Mouse (Mus musculus): ENCODE measurements at regions not wholly inside any gene's neighbourhood (a gene's known extent, or its start where the extent isn't known, plus 50 kb on each side); places are given as distances from the start of the nearest gene placed in this dataset.

DNA sequence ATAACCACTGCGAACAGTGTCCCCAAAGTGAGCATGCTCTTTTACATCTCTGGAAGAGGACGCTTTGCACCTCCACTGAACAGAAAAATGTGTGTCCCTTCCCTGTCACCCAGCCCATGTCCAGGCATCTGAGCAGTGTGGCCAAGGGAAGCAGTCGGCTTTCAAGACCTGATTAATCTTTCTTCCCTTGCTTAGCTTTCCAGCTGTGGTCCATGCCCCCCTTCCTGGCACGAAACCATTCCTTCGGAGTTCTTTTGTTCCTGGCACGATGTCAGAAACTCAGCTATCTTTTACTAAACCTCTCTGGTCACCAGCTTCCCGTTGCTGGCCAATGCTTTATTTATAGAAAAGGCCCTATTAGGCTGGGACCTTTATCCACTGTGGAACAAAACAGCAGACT is 654.5 kb upstream of the Gm19410 start:
- Histone ChIP-seq H3K4me3 (ENCODE audit: low read depth, low read length) (no peak overlapping the region), H3K9ac (ENCODE audit: low read depth, low read length) (no peak overlapping the region), H3K27me3 (ENCODE audit: control insufficient read depth, insufficient read depth, low read length) (no peaks in the 10 kb centered on the region), H3K9me3 (replicated peaks; ENCODE audit: control insufficient read depth, low read length) (no peaks in the 10 kb centered on the region), H3K27ac (ENCODE audit: low read depth, low read length) (no peak overlapping the region), H3K4me2 (no peak overlapping the region), H3K36me3 (ENCODE audit: control insufficient read depth, insufficient read depth, low read length) (no peaks in the 10 kb centered on the region), H3K4me1 (ENCODE audit: control insufficient read depth, insufficient read depth, low read length) (0 out of 2 replicates have a peak, but pooled peaks cover 2% of the 10 kb centered on the region)
- no peak for ATAC-seq (replicated peaks; ENCODE audit: insufficient number of reproducible peaks, low FRiP score, low TSS enrichment)
- WGBS (ENCODE audit: insufficient replicate concordance), result 48% methylated on average over 7 of the region's 7 CpGs

DNA sequence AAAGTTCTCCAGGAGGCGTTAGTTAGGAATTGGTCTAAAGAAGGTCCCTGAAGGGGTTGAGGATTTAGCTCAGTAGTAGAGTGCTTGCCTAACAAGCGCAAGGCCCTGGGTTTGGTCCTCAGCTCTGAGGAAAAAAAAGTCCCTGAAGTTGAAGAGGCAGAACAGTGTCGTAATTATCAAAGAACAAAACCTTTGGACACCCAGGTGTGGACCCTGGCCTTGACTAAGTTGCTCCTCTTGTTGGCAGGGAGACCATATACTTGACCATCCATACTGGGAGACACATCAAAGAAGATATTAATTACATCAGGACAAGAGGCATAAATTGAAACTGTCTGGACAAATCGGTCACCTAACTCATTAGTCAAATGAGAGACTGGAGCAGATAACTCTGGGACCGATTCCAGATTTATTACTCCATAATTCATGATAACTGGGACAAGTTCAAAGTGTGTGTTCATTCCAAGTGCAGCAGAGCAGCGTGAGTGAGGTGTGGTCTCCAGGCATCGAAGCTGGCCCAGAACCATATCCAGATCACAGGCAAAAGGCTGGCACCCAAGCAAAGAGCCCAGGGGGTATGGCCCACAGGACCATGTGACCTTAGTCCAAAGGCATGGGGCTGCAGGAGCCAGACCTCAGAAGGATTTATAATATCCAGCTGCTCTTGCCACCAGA is 652.9 kb upstream of the Gm19410 start:
- Histone ChIP-seq H3K27me3 (ENCODE audit: control insufficient read depth, insufficient read depth, low read length) (no peaks in the 10 kb centered on the region), H3K9ac (ENCODE audit: low read depth, low read length) (no peak overlapping the region), H3K36me3 (ENCODE audit: control insufficient read depth, insufficient read depth, low read length) (no peaks in the 10 kb centered on the region), H3K4me3 (ENCODE audit: low read depth, low read length) (no peak overlapping the region), H3K27ac (ENCODE audit: low read depth, low read length) (no peak overlapping the region), H3K4me2 (no peak overlapping the region), H3K4me1 (ENCODE audit: control insufficient read depth, insufficient read depth, low read length) (0 out of 2 replicates have a peak, but pooled peaks cover 2% of the 10 kb centered on the region), H3K9me3 (replicated peaks; ENCODE audit: control insufficient read depth, low read length) (no peaks in the 10 kb centered on the region)
- WGBS (ENCODE audit: insufficient replicate concordance), result 82% methylated on average over 7 of the region's 7 CpGs
- no peak for ATAC-seq (replicated peaks; ENCODE audit: insufficient number of reproducible peaks, low FRiP score, low TSS enrichment)

DNA sequence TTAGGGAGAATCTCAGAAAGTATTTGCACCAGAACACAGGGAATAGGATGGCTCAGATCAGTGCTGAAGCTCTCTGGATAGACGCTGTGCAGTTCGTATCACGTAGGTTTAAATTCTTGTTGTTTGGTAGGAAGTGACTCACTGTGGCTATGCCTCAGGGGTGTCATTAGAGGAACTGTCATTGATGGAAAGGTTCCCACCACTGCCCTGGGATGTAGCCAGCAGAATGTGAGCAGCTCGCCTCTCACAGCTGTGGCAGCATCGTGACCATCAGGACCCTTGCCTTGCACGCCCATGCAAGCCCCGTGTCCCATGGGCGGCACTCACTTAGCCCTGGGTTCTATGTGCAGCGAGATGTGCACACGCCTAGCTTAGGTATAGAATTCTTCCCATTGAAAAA is 651.6 kb upstream of the Gm19410 start:
- Histone ChIP-seq H3K27ac (ENCODE audit: low read depth, low read length) (no peak overlapping the region), H3K9me3 (replicated peaks; ENCODE audit: control insufficient read depth, low read length) (no peaks in the 10 kb centered on the region), H3K27me3 (ENCODE audit: control insufficient read depth, insufficient read depth, low read length) (no peaks in the 10 kb centered on the region), H3K9ac (ENCODE audit: low read depth, low read length) (no peak overlapping the region), H3K4me1 (ENCODE audit: control insufficient read depth, insufficient read depth, low read length) (0 out of 2 replicates have a peak, but pooled peaks cover 2% of the 10 kb centered on the region), H3K4me3 (ENCODE audit: low read depth, low read length) (no peak overlapping the region), H3K4me2 (no peak overlapping the region), H3K36me3 (ENCODE audit: control insufficient read depth, insufficient read depth, low read length) (no peaks in the 10 kb centered on the region)
- ATAC-seq (replicated peaks; ENCODE audit: insufficient number of reproducible peaks, low FRiP score, low TSS enrichment), result no peak
- WGBS (ENCODE audit: insufficient replicate concordance), result 66% methylated on average over 10 of the region's 10 CpGs

DNA sequence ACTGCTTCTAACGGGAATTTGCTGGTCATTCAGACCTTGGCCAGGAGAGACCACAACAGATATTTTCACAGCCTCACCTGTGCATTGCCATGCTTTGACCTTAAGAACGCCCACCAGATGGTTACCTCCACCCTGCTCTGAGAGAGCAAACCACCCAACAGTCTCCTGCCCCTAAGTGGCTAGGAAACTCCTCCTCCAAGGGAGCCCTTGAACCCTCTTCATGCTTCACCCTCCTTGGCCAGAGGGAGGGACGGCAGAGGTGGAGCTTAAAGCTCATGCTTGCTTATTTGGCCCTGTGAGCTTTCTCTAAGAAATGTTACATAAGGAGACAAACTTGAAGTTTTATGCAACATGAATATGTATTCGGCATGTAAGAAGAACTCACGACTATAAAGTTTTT is 645.0 kb upstream of the Gm19410 start:
- no peak for ATAC-seq (replicated peaks; ENCODE audit: insufficient number of reproducible peaks, low FRiP score, low TSS enrichment)
- no peak overlapping the region for H3K4me2 ChIP-seq
- 64% methylated on average over 5 of the region's 5 CpGs for WGBS (ENCODE audit: insufficient replicate concordance)
- no peaks in the 10 kb centered on the region for H3K36me3 ChIP-seq (ENCODE audit: control insufficient read depth, insufficient read depth, low read length)
- H3K9ac ChIP-seq (ENCODE audit: low read depth, low read length), result no peak overlapping the region
- H3K9me3 ChIP-seq (replicated peaks; ENCODE audit: control insufficient read depth, low read length), result no peaks in the 10 kb centered on the region
- no peaks in the 10 kb centered on the region for H3K27me3 ChIP-seq (ENCODE audit: control insufficient read depth, insufficient read depth, low read length)
- no peak overlapping the region for H3K4me3 ChIP-seq (ENCODE audit: low read depth, low read length)
- no peaks in the 10 kb centered on the region for H3K4me1 ChIP-seq (ENCODE audit: control insufficient read depth, insufficient read depth, low read length)
- H3K27ac ChIP-seq (ENCODE audit: low read depth, low read length), result no peak overlapping the region

DNA sequence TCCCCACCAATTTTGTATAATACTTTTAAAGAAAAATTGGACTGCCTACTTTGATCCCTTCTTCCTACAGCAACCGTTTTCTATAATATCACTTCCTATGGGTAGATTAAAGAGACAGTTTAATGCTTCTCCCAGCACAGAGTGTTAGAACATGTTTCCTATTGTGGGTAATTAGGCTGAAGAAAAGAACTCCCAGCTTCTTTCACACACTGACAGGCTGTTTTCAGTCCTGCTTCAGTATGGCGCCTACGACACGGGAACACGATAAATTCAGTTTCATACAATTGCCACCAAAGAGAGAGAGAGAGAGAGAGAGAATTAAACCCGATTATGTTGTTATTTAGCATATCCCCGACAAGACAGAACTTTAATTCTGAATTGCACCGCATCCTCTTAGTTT is 644.5 kb upstream of the Gm19410 start:
- WGBS (ENCODE audit: insufficient replicate concordance), result 88% methylated on average over 8 of the region's 8 CpGs
- H3K9ac ChIP-seq (ENCODE audit: low read depth, low read length), result no peak overlapping the region
- ATAC-seq (replicated peaks; ENCODE audit: insufficient number of reproducible peaks, low FRiP score, low TSS enrichment), result no peak

DNA sequence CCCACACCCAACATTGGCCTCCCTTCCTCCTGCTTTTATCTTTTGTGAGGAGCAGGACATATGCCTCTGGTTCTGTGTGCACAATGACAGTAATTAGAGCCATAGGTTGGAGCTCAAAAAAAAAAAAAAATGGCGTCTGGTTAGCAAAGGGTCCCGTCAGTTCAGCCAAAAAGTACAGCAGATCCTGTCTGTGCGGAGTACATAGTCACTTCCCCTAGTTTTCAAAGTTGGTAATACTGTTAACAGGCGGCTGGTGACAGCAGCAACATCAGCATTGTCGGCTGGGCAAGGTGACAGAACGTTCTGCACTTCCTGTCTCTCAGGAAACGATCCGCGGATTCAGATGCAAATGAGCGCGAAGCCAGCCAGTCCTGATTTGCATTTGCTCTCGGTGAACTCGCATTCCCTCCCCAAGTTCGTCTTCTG is 642.4 kb upstream of the Gm19410 start:
- Histone ChIP-seq H3K4me2 (peak overlapping the region; percentile 57), H3K27me3 (ENCODE audit: control insufficient read depth, insufficient read depth, low read length) (no peaks in the 10 kb centered on the region), H3K9ac (ENCODE audit: low read depth, low read length) (peak overlapping the region; percentile 16; the same call in 1 of the 2 replicates), H3K27ac (ENCODE audit: low read depth, low read length) (no peak overlapping the region), H3K36me3 (ENCODE audit: control insufficient read depth, insufficient read depth, low read length) (no peaks in the 10 kb centered on the region), H3K9me3 (replicated peaks; ENCODE audit: control insufficient read depth, low read length) (no peaks in the 10 kb centered on the region), H3K4me3 (ENCODE audit: low read depth, low read length) (peak overlapping the region; percentile 11; the same call in 1 of the 2 replicates), H3K4me1 (ENCODE audit: control insufficient read depth, insufficient read depth, low read length) (0 out of 2 replicates have a peak, but pooled peaks cover 4% of the 10 kb centered on the region)
- ATAC-seq (replicated peaks; ENCODE audit: insufficient number of reproducible peaks, low FRiP score, low TSS enrichment), result no peak
- WGBS (ENCODE audit: insufficient replicate concordance), result 4% methylated on average over 14 of the region's 14 CpGs

More for the DNA sequence above, 644.5 kb upstream of the Gm19410 start:
- H3K4me1 ChIP-seq (ENCODE audit: control insufficient read depth, insufficient read depth, low read length), result no peaks in the 10 kb centered on the region
- no peak overlapping the region for H3K4me3 ChIP-seq (ENCODE audit: low read depth, low read length)
- H3K4me2 ChIP-seq, result no peak overlapping the region
- H3K36me3 ChIP-seq (ENCODE audit: control insufficient read depth, insufficient read depth, low read length), result no peaks in the 10 kb centered on the region
- H3K27ac ChIP-seq (ENCODE audit: low read depth, low read length), result no peak overlapping the region
- H3K9me3 ChIP-seq (replicated peaks; ENCODE audit: control insufficient read depth, low read length), result no peaks in the 10 kb centered on the region
- no peaks in the 10 kb centered on the region for H3K27me3 ChIP-seq (ENCODE audit: control insufficient read depth, insufficient read depth, low read length)

DNA sequence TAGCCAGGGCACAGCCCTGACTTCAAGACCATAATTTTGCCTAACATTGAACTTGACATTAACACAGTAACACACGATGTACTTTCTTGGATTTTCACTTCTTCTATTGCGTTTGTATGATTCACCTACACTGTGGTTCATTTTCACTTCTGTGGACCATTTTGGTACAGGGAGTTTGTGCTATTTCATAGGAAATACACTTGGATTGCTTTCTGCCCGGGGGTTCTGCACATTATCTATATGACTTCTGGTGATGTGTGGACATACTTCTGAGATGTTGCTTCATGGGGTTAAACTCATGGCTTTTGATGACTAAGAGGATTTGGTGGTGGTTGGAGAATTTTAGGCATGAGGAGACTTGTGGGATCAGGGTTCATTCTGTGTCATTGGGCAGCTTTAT is 640.4 kb upstream of the Gm19410 start:
- Histone ChIP-seq H3K4me3 (ENCODE audit: low read depth, low read length) (no peak overlapping the region), H3K9ac (ENCODE audit: low read depth, low read length) (no peak overlapping the region), H3K4me2 (no peak overlapping the region), H3K27ac (ENCODE audit: low read depth, low read length) (no peak overlapping the region), H3K9me3 (replicated peaks; ENCODE audit: control insufficient read depth, low read length) (no peaks in the 10 kb centered on the region), H3K27me3 (ENCODE audit: control insufficient read depth, insufficient read depth, low read length) (no peaks in the 10 kb centered on the region), H3K4me1 (ENCODE audit: control insufficient read depth, insufficient read depth, low read length) (peaks cover 4% of the 10 kb centered on the region; the same call in 1 of the 2 replicates), H3K36me3 (ENCODE audit: control insufficient read depth, insufficient read depth, low read length) (no peaks in the 10 kb centered on the region)
- ATAC-seq (replicated peaks; ENCODE audit: insufficient number of reproducible peaks, low FRiP score, low TSS enrichment), result no peak
- WGBS (ENCODE audit: insufficient replicate concordance), result 90% methylated on average over 3 of the region's 3 CpGs

DNA sequence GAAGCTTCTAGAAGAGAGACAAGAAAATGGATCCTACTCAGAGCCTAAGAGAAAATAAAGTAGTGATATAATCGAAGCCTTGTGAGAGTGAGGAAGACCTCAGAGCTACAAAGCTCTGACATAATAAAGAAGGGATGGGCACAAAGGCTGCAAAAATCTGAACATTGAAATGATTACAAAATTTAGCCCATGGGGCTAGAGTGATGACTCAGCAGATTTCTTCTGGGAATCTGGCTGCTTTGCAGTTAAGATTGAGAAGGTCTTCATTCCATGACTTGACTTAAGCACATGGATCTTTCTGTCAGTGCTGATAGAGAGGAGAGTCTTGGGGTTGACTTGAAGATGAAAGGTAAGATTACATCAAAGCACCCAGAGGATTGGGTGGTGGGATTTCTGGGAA is 633.3 kb upstream of the Gm19410 start:
- no peak overlapping the region for H3K27ac ChIP-seq (ENCODE audit: low read depth, low read length)
- no peak overlapping the region for H3K4me3 ChIP-seq (ENCODE audit: low read depth, low read length)
- H3K4me1 ChIP-seq (ENCODE audit: control insufficient read depth, insufficient read depth, low read length), result peaks cover 5% of the 10 kb centered on the region
- no peak overlapping the region for H3K4me2 ChIP-seq
- H3K9me3 ChIP-seq (replicated peaks; ENCODE audit: control insufficient read depth, low read length), result no peaks in the 10 kb centered on the region
- no peaks in the 10 kb centered on the region for H3K27me3 ChIP-seq (ENCODE audit: control insufficient read depth, insufficient read depth, low read length)
- no peaks in the 10 kb centered on the region for H3K36me3 ChIP-seq (ENCODE audit: control insufficient read depth, insufficient read depth, low read length)
- WGBS (ENCODE audit: insufficient replicate concordance), result 83% methylated on average over 1 of the region's 1 CpGs
- no peak for ATAC-seq (replicated peaks; ENCODE audit: insufficient number of reproducible peaks, low FRiP score, low TSS enrichment)
- no peak overlapping the region for H3K9ac ChIP-seq (ENCODE audit: low read depth, low read length)

DNA sequence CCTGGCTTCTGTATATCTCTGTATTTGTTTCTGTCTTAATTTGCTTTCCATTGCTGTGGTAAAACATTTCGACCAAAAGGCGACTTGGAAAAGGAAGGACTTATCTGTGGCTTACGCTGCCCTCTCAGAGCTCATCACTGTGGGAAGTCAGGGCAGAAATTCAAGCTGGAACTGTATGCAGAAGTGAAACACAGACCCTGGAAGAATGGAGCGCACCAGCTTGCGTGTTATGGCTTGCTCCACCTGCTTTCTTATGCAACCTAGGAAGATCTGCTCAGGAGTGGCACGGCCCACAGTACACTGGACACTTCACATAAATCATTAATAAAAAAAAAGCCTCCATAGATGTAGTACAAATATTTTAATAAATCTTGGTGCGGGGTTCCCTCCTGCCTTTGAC is 630.0 kb upstream of the Gm19410 start:
- no peak overlapping the region for H3K9ac ChIP-seq (ENCODE audit: low read depth, low read length)
- no peaks in the 10 kb centered on the region for H3K36me3 ChIP-seq (ENCODE audit: control insufficient read depth, insufficient read depth, low read length)
- H3K27ac ChIP-seq (ENCODE audit: low read depth, low read length), result no peak overlapping the region
- H3K9me3 ChIP-seq (replicated peaks; ENCODE audit: control insufficient read depth, low read length), result no peaks in the 10 kb centered on the region
- H3K4me1 ChIP-seq (ENCODE audit: control insufficient read depth, insufficient read depth, low read length), result peaks cover 2% of the 10 kb centered on the region; the same call in 1 of the 2 replicates
- no peaks in the 10 kb centered on the region for H3K27me3 ChIP-seq (ENCODE audit: control insufficient read depth, insufficient read depth, low read length)
- no peak overlapping the region for H3K4me2 ChIP-seq
- ATAC-seq (replicated peaks; ENCODE audit: insufficient number of reproducible peaks, low FRiP score, low TSS enrichment), result no peak
- H3K4me3 ChIP-seq (ENCODE audit: low read depth, low read length), result no peak overlapping the region
- WGBS (ENCODE audit: insufficient replicate concordance), result 82% methylated on average over 7 of the region's 7 CpGs
